Mouse (Mus musculus) MEL (cell line): ENCODE measurements around the gene Slc34a1. TPM values are rescaled to one million over a fixed set of nuclear protein-coding genes. Genes with fewer than 3 reads are reported as not detected.

ENCODE experiments used
- DNase-seq: peaks from one replicate; pipeline ENCODE4 v3.0.0; 2011; ENCODE audit warnings: low read depth, low spot score
- H3K27ac ChIP-seq: 2 replicates; pipeline ENCODE4 v1.5.1; 2012; ENCODE audit warnings: low read depth, mild to moderate bottlenecking, control low read depth, low read length, moderate library complexity; ENCODE audit not compliant: control insufficient read depth
- H3K27me3 ChIP-seq, 2 experiments: fragments of 150-350 bp in 1 of 2; sonication (generic) in 1 of 2; 2 replicates each; pipeline ENCODE4 v1.6.1; 2012; ENCODE audit warnings: low read length in 2 of 2, mild to moderate bottlenecking in 2 of 2, improper control_type of control experiment in 1 of 2, moderate library complexity in 1 of 2; ENCODE audit not compliant: insufficient read depth in 2 of 2, control insufficient read depth in 1 of 2
- H3K36me3 ChIP-seq, 2 experiments: 2 replicates each; pipeline ENCODE4 v1.6.1; 2012 to 2014; ENCODE audit warnings: low read length in 2 of 2, improper control_type of control experiment in 1 of 2, inconsistent platforms in 1 of 2, mild to moderate bottlenecking in 1 of 2; ENCODE audit not compliant: insufficient read depth in 2 of 2, control insufficient read depth in 1 of 2
- H3K4me1 ChIP-seq, 2 experiments: fragments of 150-350 bp in 1 of 2; sonication (generic) in 1 of 2; 2 replicates each; pipeline ENCODE4 v1.6.1; 2012; ENCODE audit warnings: low read length in 2 of 2, improper control_type of control experiment in 1 of 2, mild to moderate bottlenecking in 1 of 2; ENCODE audit not compliant: insufficient read depth in 2 of 2, control insufficient read depth in 1 of 2
- H3K4me3 ChIP-seq, 2 experiments: fragments of 150-350 bp in 1 of 2; sonication (generic) in 1 of 2; 2 replicates each; pipeline ENCODE4 v1.5.1; 2012; ENCODE audit warnings: low read depth in 2 of 2, low read length in 2 of 2, mild to moderate bottlenecking in 2 of 2, moderate library complexity in 2 of 2, control low read depth in 1 of 2, improper control_type of control experiment in 1 of 2; ENCODE audit not compliant: control insufficient read depth in 1 of 2, insufficient read depth in 1 of 2
- H3K79me2 ChIP-seq: 2 replicates; pipeline ENCODE4 v1.6.1; 2012; ENCODE audit warnings: mild to moderate bottlenecking, low read length, moderate library complexity; ENCODE audit not compliant: control insufficient read depth, poor library complexity, insufficient read depth
- H3K9ac ChIP-seq: 2 replicates; pipeline ENCODE4 v1.6.1; 2012; ENCODE audit warnings: low read depth, mild to moderate bottlenecking, control low read depth, low read length, moderate library complexity; ENCODE audit not compliant: control insufficient read depth, poor library complexity, severe bottlenecking
- H3K9me3 ChIP-seq: fragments of 150-350 bp; sonication (generic); replicated peaks from 2 replicates; pipeline ENCODE4 v1.6.1; 2012; ENCODE audit warnings: mild to moderate bottlenecking, low read length, improper control_type of control experiment, moderate library complexity; ENCODE audit not compliant: insufficient read depth
- BHLHE40 ChIP-seq: IDR thresholded peaks from 2 replicates; pipeline ENCODE4 v1.6.1; 2012; ENCODE audit warnings: low read depth, mild to moderate bottlenecking, inconsistent platforms, low read length, improper control_type of control experiment, borderline replicate concordance
- CHD1 ChIP-seq: IDR thresholded peaks from 2 replicates; pipeline ENCODE4 v1.6.1; 2012; ENCODE audit warnings: low read depth, mild to moderate bottlenecking, inconsistent platforms, low read length, improper control_type of control experiment
- CHD2 ChIP-seq: IDR thresholded peaks from 2 replicates; pipeline ENCODE4 v1.6.1; 2011; ENCODE audit warnings: low read length, improper control_type of control experiment
- CTCF ChIP-seq, 3 experiments: IDR thresholded peaks in 2 of 3; conservative IDR thresholded peaks in 1 of 3; 2 replicates each; pipeline ENCODE4 v1.5.1; 2011 to 2012; ENCODE audit warnings: low read length in 3 of 3, low read depth in 2 of 3, mild to moderate bottlenecking in 2 of 3, improper control_type of control experiment in 1 of 3, inconsistent platforms in 1 of 3, mixed read lengths in 1 of 3, moderate library complexity in 1 of 3; ENCODE audit not compliant: control insufficient read depth in 1 of 3, insufficient read depth in 1 of 3, poor library complexity in 1 of 3, severe bottlenecking in 1 of 3
- E2F4 ChIP-seq: IDR thresholded peaks from 2 replicates; pipeline ENCODE4 v1.6.1; 2011; ENCODE audit warnings: low read depth, low read length, improper control_type of control experiment, borderline replicate concordance
- ELF1 ChIP-seq: IDR thresholded peaks from 2 replicates; pipeline ENCODE4 v1.6.1; 2014; ENCODE audit warnings: low read depth, mild to moderate bottlenecking, inconsistent platforms, low read length, improper control_type of control experiment, moderate library complexity
- EP300 ChIP-seq, 2 experiments: IDR thresholded peaks; 2 replicates each; pipeline ENCODE4 v1.6.1; 2011; ENCODE audit warnings: improper control_type of control experiment in 2 of 2, low read length in 2 of 2, low read depth in 1 of 2, mild to moderate bottlenecking in 1 of 2
- ETS1 ChIP-seq: IDR thresholded peaks from 2 replicates; pipeline ENCODE4 v1.6.1; 2012; ENCODE audit warnings: low read depth, mild to moderate bottlenecking, inconsistent platforms, low read length, improper control_type of control experiment, moderate library complexity
- GABPA ChIP-seq: IDR thresholded peaks from 2 replicates; pipeline ENCODE4 v1.6.1; 2012; ENCODE audit warnings: low read depth, mild to moderate bottlenecking, inconsistent platforms, low read length, improper control_type of control experiment, moderate library complexity
- HCFC1 ChIP-seq: IDR thresholded peaks from 2 replicates; pipeline ENCODE4 v1.6.1; 2012; ENCODE audit warnings: low read depth, mild to moderate bottlenecking, inconsistent platforms, low read length, improper control_type of control experiment, moderate library complexity
- JUND ChIP-seq: IDR thresholded peaks from 2 replicates; pipeline ENCODE4 v1.6.1; 2011; ENCODE audit warnings: low read depth, mild to moderate bottlenecking, improper control_type of control experiment, low read length
- KAT2A ChIP-seq: conservative IDR thresholded peaks from 2 replicates; pipeline ENCODE4 v1.6.1; 2012; ENCODE audit warnings: low read depth, low read length, improper control_type of control experiment, inconsistent platforms
- MAFK ChIP-seq: IDR thresholded peaks from 2 replicates; pipeline ENCODE4 v1.6.1; 2011; ENCODE audit warnings: low read depth, mild to moderate bottlenecking, low read length, improper control_type of control experiment, borderline replicate concordance
- MAX ChIP-seq: IDR thresholded peaks from 2 replicates; pipeline ENCODE4 v1.6.1; 2011; ENCODE audit warnings: low read length, improper control_type of control experiment
- MAZ ChIP-seq: IDR thresholded peaks from 2 replicates; pipeline ENCODE4 v1.6.1; 2012; ENCODE audit warnings: low read depth, mild to moderate bottlenecking, inconsistent platforms, low read length, improper control_type of control experiment
- MEF2A ChIP-seq: IDR thresholded peaks from 2 replicates; pipeline ENCODE4 v1.6.1; 2014; ENCODE audit warnings: low read depth, mild to moderate bottlenecking, inconsistent platforms, low read length, improper control_type of control experiment; ENCODE audit not compliant: poor library complexity, insufficient replicate concordance, severe bottlenecking; ENCODE audit errors: extremely low read depth
- MXI1 ChIP-seq: IDR thresholded peaks from 2 replicates; pipeline ENCODE4 v1.6.1; 2011; ENCODE audit warnings: mild to moderate bottlenecking, low read depth, low read length, improper control_type of control experiment
- MYB ChIP-seq: IDR thresholded peaks from 2 replicates; pipeline ENCODE4 v1.6.1; 2011; ENCODE audit warnings: mild to moderate bottlenecking, low read depth, low read length, improper control_type of control experiment
- MYC ChIP-seq: IDR thresholded peaks from 2 replicates; pipeline ENCODE4 v1.6.1; 2011; ENCODE audit warnings: low read depth, mild to moderate bottlenecking, low read length, improper control_type of control experiment, moderate library complexity
- NELFE ChIP-seq: IDR thresholded peaks from 2 replicates; pipeline ENCODE4 v1.6.1; 2011; ENCODE audit warnings: low read depth, low read length, improper control_type of control experiment
- NRF1 ChIP-seq: IDR thresholded peaks from 2 replicates; pipeline ENCODE4 v1.6.1; 2014; ENCODE audit warnings: low read depth, mild to moderate bottlenecking, inconsistent platforms, low read length, improper control_type of control experiment, moderate library complexity; ENCODE audit not compliant: poor library complexity, insufficient read depth, severe bottlenecking
- POLR2A ChIP-seq, 2 experiments: IDR thresholded peaks; 2 replicates each; pipeline ENCODE4 v1.6.1; 2011 to 2012; ENCODE audit warnings: low read length in 2 of 2, mild to moderate bottlenecking in 2 of 2, control low read depth in 1 of 2, improper control_type of control experiment in 1 of 2, low read depth in 1 of 2, moderate library complexity in 1 of 2; ENCODE audit not compliant: control insufficient read depth in 1 of 2, insufficient read depth in 1 of 2, poor library complexity in 1 of 2
- POLR2AphosphoS2 ChIP-seq: IDR thresholded peaks from 2 replicates; pipeline ENCODE4 v1.6.1; 2011; ENCODE audit warnings: low read length, improper control_type of control experiment
- POLR2AphosphoS5 ChIP-seq: IDR thresholded peaks from 2 replicates; pipeline ENCODE4 v1.6.1; 2012; ENCODE audit warnings: low read depth, borderline replicate concordance, mild to moderate bottlenecking, inconsistent platforms, low read length, moderate library complexity, mixed read lengths
- RCOR1 ChIP-seq: IDR thresholded peaks from 2 replicates; pipeline ENCODE4 v1.6.1; 2012; ENCODE audit warnings: low read depth, mild to moderate bottlenecking, inconsistent platforms, low read length, improper control_type of control experiment
- TAL1 ChIP-seq: IDR thresholded peaks from 2 replicates; pipeline ENCODE4 v1.6.1; 2012; ENCODE audit warnings: mild to moderate bottlenecking, inconsistent platforms, low read length, moderate library complexity, mixed read lengths
- TCF12 ChIP-seq: IDR thresholded peaks from 2 replicates; pipeline ENCODE4 v1.6.1; 2014; ENCODE audit warnings: low read depth, mild to moderate bottlenecking, inconsistent platforms, low read length, improper control_type of control experiment, moderate library complexity
- USF1 ChIP-seq: IDR thresholded peaks from 2 replicates; pipeline ENCODE4 v1.6.1; 2014; ENCODE audit warnings: low read depth, mild to moderate bottlenecking, inconsistent platforms, low read length, improper control_type of control experiment, moderate library complexity
- USF2 ChIP-seq, 2 experiments: IDR thresholded peaks; 2 replicates each; pipeline ENCODE4 v1.6.1; 2011 to 2012; ENCODE audit warnings: improper control_type of control experiment in 2 of 2, low read length in 2 of 2, borderline replicate concordance in 1 of 2, inconsistent platforms in 1 of 2, low read depth in 1 of 2, mild to moderate bottlenecking in 1 of 2; ENCODE audit not compliant: insufficient read depth in 1 of 2
- ZC3H11A ChIP-seq: IDR thresholded peaks from 2 replicates; pipeline ENCODE4 v1.6.1; 2012; ENCODE audit warnings: low read depth, mild to moderate bottlenecking, inconsistent platforms, low read length, improper control_type of control experiment
- ZKSCAN1 ChIP-seq: IDR thresholded peaks from 2 replicates; pipeline ENCODE4 v1.6.1; 2012; ENCODE audit warnings: low read depth, mild to moderate bottlenecking, inconsistent platforms, low read length, improper control_type of control experiment, moderate library complexity
- ZMIZ1 ChIP-seq: IDR thresholded peaks from 2 replicates; pipeline ENCODE4 v1.6.1; 2012; ENCODE audit warnings: low read depth, mild to moderate bottlenecking, inconsistent platforms, low read length, improper control_type of control experiment, moderate library complexity
- polyA plus RNA-seq, 2 experiments: library from polyadenylated mRNA; stranded (reverse) in 1 of 2; unstranded in 1 of 2; fragments of >175 nt in 1 of 2; fragments of >200 nt in 1 of 2; gene quantifications; 2 replicates each; pipeline versions ENCODE4 v1.2.1 to v1.2.4; 2012; ENCODE audit warnings: low replicate concordance in 2 of 2, low read depth in 1 of 2; ENCODE audit not compliant: insufficient read length in 2 of 2, insufficient read depth in 1 of 2, missing spikeins in 1 of 2
- total RNA-seq: library from RNA; depleted of rRNA; stranded (reverse); fragments of 300-350 nt; gene quantifications from 2 replicates; pipeline ENCODE4 v1.2.3, GENCODE M21; 2012

Gene Slc34a1
- total and polyA plus RNA-seq, 3 experiments, result not detected

- TF ChIP-seq EP300 (IDR thresholded peaks at IDR 0.05; ENCODE audit: low read depth in 1 of 2, low read length in 2 of 2), result no peak
- peak; percentile 65; the same call in 1 of the 2 replicates for TF ChIP-seq MYC
- TF ChIP-seq ZKSCAN1, result no peak
- TF ChIP-seq ZMIZ1, result no peak
- TF ChIP-seq MYB, result no peak
- no peak for TF ChIP-seq JUND
- no peak for TF ChIP-seq MEF2A
- TF ChIP-seq NELFE, result 0 out of 2 replicates have a peak, but pooled peaks have one; percentile 13
- TF ChIP-seq MAFK, result no peak
- no peak for TF ChIP-seq USF2 (IDR thresholded peaks at IDR 0.05; ENCODE audit: borderline replicate concordance in 1 of 2, insufficient read depth in 1 of 2, low read depth in 1 of 2, low read length in 2 of 2)
These were observed 47.5 kb downstream of the Slc34a1 start (continued) for GRCm38 (mm10) chr13:55445361-55446091.

- Histone ChIP-seq H3K27ac (peak overlapping the region; percentile 85), H3K79me2 (peaks cover 32% of the 10 kb centered on the region), H3K27me3 (no peaks in the 10 kb centered on the region), H3K9ac (peak overlapping the region; percentile 94), H3K4me1 (peaks cover 7 to 31% of the 10 kb centered on the region in 2 experiments), H3K9me3 (no peaks in the 10 kb centered on the region), H3K4me3 (peak overlapping the region; percentile 80 to 83), H3K36me3 (peaks cover 2 to 18% of the 10 kb centered on the region in 2 experiments)
- peak; percentile 76 for DNase-seq
- TF ChIP-seq NELFE, result peak; percentile 56
- no peak for TF ChIP-seq JUND
- peak; percentile 40 for TF ChIP-seq TAL1
- peak; percentile 85 for TF ChIP-seq ETS1
- TF ChIP-seq MXI1, result no peak
- TF ChIP-seq CTCF (IDR thresholded peaks at IDR 0.05 in 2 of 3, conservative IDR thresholded peaks at IDR 0.05 in 1 of 3; ENCODE audit: control insufficient read depth in 1 of 3, insufficient read depth in 1 of 3, low read depth in 2 of 3, low read length in 3 of 3, poor library complexity in 1 of 3, severe bottlenecking in 1 of 3), result no peak
- peak; percentile 73 for TF ChIP-seq POLR2AphosphoS2
- TF ChIP-seq POLR2AphosphoS5, result no peak
- peak; percentile 43; the same call in 1 of the 2 replicates for TF ChIP-seq HCFC1
- no peak for TF ChIP-seq NRF1
- no peak for TF ChIP-seq ZKSCAN1
- no peak for TF ChIP-seq KAT2A
- TF ChIP-seq USF1, result no peak
- no peak for TF ChIP-seq USF2 (IDR thresholded peaks at IDR 0.05; ENCODE audit: borderline replicate concordance in 1 of 2, insufficient read depth in 1 of 2, low read depth in 1 of 2, low read length in 2 of 2)
- TF ChIP-seq MAZ, result peak; percentile 61; the same call in 1 of the 2 replicates
- peak; percentile 51; the same call in 1 of the 2 replicates for TF ChIP-seq GABPA
- peak in 1 of 2 experiments; percentile 79; a peak in 2 of 4 replicates for TF ChIP-seq POLR2A (IDR thresholded peaks at IDR 0.05; ENCODE audit: control insufficient read depth in 1 of 2, insufficient read depth in 1 of 2, low read depth in 1 of 2, low read length in 2 of 2, poor library complexity in 1 of 2)
- peak; percentile 56; the same call in 1 of the 2 replicates for TF ChIP-seq RCOR1
- TF ChIP-seq ELF1, result no peak
- TF ChIP-seq TCF12, result peak; percentile 66; the same call in 1 of the 2 replicates
- TF ChIP-seq E2F4, result no peak
- no peak; the same call in 1 of the 2 replicates for TF ChIP-seq BHLHE40
- TF ChIP-seq ZC3H11A, result no peak
- TF ChIP-seq CHD2, result no peak
- no peak for TF ChIP-seq CHD1
- TF ChIP-seq MAX, result no peak
These were observed 48.6 kb downstream of the Slc34a1 start for GRCm38 (mm10) chr13:55446483-55447105.
